Mouse (Mus musculus) CD4-positive naive resting alpha-beta T cell, adult 76 days (primary cell): ENCODE results near the gene Plagl2. TPM values are rescaled to one million over a fixed set of nuclear protein-coding genes. Genes with fewer than 3 reads are reported as not detected.

ENCODE experiments used
- total RNA-seq: library from RNA; stranded (reverse); gene quantifications from one replicate; pipeline ENCODE4 v1.2.4, GENCODE M21; 2023

Plagl2 gene
- total RNA-seq: 26.8 TPM

DNA sequence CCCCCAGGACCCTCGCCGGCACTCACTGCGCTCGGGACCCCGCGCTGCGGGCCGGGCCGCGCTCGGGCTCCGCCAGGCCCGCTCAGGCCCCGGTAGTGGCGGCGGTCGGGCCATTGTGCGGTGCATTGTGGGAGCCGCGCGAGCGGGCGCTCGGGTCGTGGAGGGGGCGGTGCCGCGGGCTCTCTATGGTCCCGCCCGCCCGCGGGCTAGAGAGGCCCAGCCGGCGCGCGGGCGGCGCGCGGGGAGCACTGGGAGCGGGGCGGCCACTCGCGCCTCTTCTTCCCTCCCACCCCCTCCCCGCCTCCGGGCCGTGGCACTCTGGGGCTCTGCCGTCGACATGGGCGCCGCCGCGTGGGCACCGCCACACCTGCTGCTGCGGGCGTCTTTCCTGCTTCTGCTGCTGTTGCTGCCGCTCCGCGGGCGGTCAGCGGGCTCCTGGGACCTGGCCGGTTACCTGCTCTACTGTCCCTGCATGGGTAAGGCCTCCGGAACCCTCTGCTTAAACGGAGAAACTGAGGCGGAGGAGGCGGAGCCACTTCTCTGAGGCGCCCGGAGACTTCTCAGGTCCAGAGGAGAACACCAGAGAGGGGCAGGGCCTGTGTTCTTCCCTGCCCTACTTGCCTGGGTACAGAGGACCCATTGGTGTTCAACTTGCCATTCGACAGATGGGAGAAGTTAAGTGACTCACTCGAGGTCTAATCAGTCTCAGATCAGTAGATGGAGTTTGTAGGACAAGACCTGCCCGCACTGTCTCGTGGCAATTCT lies at the start of gene Plagl2, which contains the start of gene Pofut1:
Gene Plagl2, minus strand, starts transcription at position 177 of the 765 bp plus-strand sequence.
Gene Pofut1, plus strand, starts transcription at position 284 of the 765 bp plus-strand sequence.

DNA sequence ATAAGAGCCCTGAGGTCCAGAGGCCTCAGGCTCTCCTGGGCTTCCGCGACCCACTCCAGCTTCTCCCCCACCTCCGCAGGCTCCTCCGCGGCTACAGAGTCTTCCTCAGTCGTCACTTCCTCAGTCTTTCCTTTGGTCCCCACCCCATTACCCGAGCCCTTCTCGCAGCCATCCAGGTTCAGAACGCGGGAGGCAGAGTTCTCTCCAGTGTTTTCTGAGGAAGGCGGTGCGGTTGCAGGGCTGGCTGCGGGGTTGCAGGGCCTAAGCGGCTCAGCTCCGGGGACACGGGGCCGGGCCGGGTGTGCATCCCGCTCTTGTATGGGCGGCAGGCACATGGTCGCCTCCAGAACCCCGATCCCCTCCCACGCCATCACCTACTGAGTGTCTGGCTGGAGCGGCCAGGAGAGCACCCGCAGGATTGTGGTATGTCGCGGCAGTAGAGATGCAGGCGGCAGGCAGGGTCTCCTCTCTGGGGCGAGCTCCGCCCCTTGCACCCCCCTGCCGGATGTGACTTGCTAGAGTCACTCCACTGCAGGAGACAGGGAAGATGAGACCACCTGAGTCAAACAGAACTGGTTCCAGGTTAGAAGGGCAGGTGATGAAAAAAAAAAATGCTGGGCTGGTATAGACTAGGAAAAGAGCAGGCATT lies 16.2 kb downstream of the Plagl2 start, which contains the start of gene Tspyl3:
Gene Tspyl3, minus strand, starts transcription at position 496 of the 649 bp plus-strand sequence.

Other genes starting within 250 kb of the Plagl2 start
- 69.3 TPM for gene Pdrg1, start 226.0 kb downstream of the Plagl2 start, total RNA-seq
- gene Xkr7, start 209.6 kb downstream of the Plagl2 start, total RNA-seq: not detected
- gene Ccm2l, start 175.5 kb downstream of the Plagl2 start, total RNA-seq: not detected
- gene Hck, start 133.0 kb downstream of the Plagl2 start, total RNA-seq: 12.1 TPM
- gene Tm9sf4, start 80.1 kb downstream of the Plagl2 start, total RNA-seq: 91.4 TPM
- 13.8 TPM for gene Tspyl3, start 16.0 kb downstream of the Plagl2 start, total RNA-seq
- 29.8 TPM for gene Pofut1, start 107 bp upstream of the Plagl2 start, total RNA-seq
- gene Kif3b, start 50.0 kb upstream of the Plagl2 start, total RNA-seq: 20.0 TPM
- 74.3 TPM for gene Asxl1, start 104.4 kb upstream of the Plagl2 start, total RNA-seq